Mouse (Mus musculus) limb, embryonic 14.5 days (tissue): Measurements from ENCODE around the gene Eng. TPM values are rescaled to one million over a fixed set of nuclear protein-coding genes. Genes with fewer than 3 reads are reported as not detected.
A peak's percentile ranks its signal among the peaks of the same experiment; 100 is the strongest.

Experiments used
- ATAC-seq: fragments of 200-750 bp; cut with Nextera tagmentation; 2 replicates; pipeline ENCODE4 v1.8.0; 2017; ENCODE audit warnings: low read depth, moderate number of reproducible peaks, moderate TSS enrichment; ENCODE audit not compliant: low FRiP score
- DNase-seq: peaks from one replicate; pipeline ENCODE4 v3.0.0-alpha.2; 2015; ENCODE audit warnings: low spot score
- H3K27ac ChIP-seq: fragments of 300-500 bp; sonication (generic); replicated peaks from 2 replicates; pipeline ENCODE4 v1.5.1; 2014; ENCODE audit warnings: low read depth, mild to moderate bottlenecking, low read length, moderate library complexity, mixed read lengths
- H3K27me3 ChIP-seq: fragments of 300-500 bp; sonication (generic); 2 replicates; pipeline ENCODE4 v1.6.1; 2014; ENCODE audit warnings: low read length, mixed read lengths; ENCODE audit not compliant: control insufficient read depth, insufficient read depth
- H3K36me3 ChIP-seq: fragments of 300-500 bp; sonication (generic); 2 replicates; pipeline ENCODE4 v1.6.1; 2014; ENCODE audit warnings: mild to moderate bottlenecking, low read length, moderate library complexity, mixed read lengths; ENCODE audit not compliant: control insufficient read depth, insufficient read depth
- H3K4me1 ChIP-seq: fragments of 300-500 bp; sonication (generic); 2 replicates; pipeline ENCODE4 v1.6.1; 2014; ENCODE audit warnings: antibody characterized with exemption, low read length, mixed read lengths; ENCODE audit not compliant: control insufficient read depth, insufficient read depth
- H3K4me2 ChIP-seq: fragments of 300-500 bp; sonication (generic); replicated peaks from 2 replicates; pipeline ENCODE4 v1.6.1; 2014; ENCODE audit warnings: low read depth, mild to moderate bottlenecking, low read length, moderate library complexity; ENCODE audit not compliant: severe bottlenecking
- H3K4me3 ChIP-seq: fragments of 300-500 bp; sonication (generic); replicated peaks from 2 replicates; pipeline ENCODE4 v1.5.1; 2014; ENCODE audit warnings: low read length
- H3K9ac ChIP-seq: fragments of 300-500 bp; sonication (generic); 2 replicates; pipeline ENCODE4 v1.6.1; 2014; ENCODE audit warnings: mild to moderate bottlenecking, low read depth, low read length, moderate library complexity; ENCODE audit not compliant: severe bottlenecking
- H3K9me3 ChIP-seq: fragments of 300-500 bp; sonication (generic); 2 replicates; pipeline ENCODE4 v1.6.1; 2016; ENCODE audit warnings: low read length; ENCODE audit not compliant: control insufficient read depth
- POLR2A ChIP-seq: fragments of 200-500 bp; IDR thresholded peaks from 2 replicates; pipeline ENCODE4 v1.8.0; 2012; ENCODE audit warnings: inconsistent platforms, mild to moderate bottlenecking, moderate library complexity, borderline replicate concordance; ENCODE audit not compliant: insufficient read depth, insufficient read length; ENCODE audit errors: extremely low read depth
- WGBS: fragments of 180-500 bp; shearing (Covaris S2); extraction: QIAGEN DNeasy Blood & Tissue Kit; methylation state at CpG from one replicate; pipeline ENCODE4 v1.1.7; 2014; 5-methylcytosine and 5-hydroxymethylcytosine counted together
- polyA plus RNA-seq, 2 experiments: library from polyadenylated mRNA; depleted of rRNA in 1 of 2; stranded (reverse) in 1 of 2; unstranded in 1 of 2; fragments of >200 nt; fragmentation: Nextera tagmentation in 1 of 2; extraction: Ambion mirVana in 1 of 2; gene quantifications; 2 replicates each; pipeline versions ENCODE4 v1.2.1 to v1.2.3; 2012 to 2014

Eng gene
- polyA plus RNA-seq, 2 experiments = 49.3 to 61.4 TPM

GRCm38 (mm10) chr2:32631737-32632394, 14.5 kb upstream of the Eng start:
- no peak for TF ChIP-seq POLR2A
- no peak overlapping the region for H3K27ac ChIP-seq
- ATAC-seq (peak; percentile 51; the same call in 1 of the 2 replicates), DNase-seq (peak; percentile 82)
- WGBS = 63% methylated on average over 7 of the region's 7 CpGs
- no peak overlapping the region for H3K4me3 ChIP-seq
- H3K9me3 ChIP-seq = no peaks in the 10 kb centered on the region
- peaks cover 21% of the 10 kb centered on the region for H3K4me1 ChIP-seq
- H3K27me3 ChIP-seq = no peaks in the 10 kb centered on the region
- no peak overlapping the region for H3K4me2 ChIP-seq
- no peak overlapping the region for H3K9ac ChIP-seq
- H3K36me3 ChIP-seq = no peaks in the 10 kb centered on the region

- peaks cover 16% of the 10 kb centered on the region for H3K4me1 ChIP-seq
- DNase-seq (no peak), ATAC-seq (no peak)
- no peak overlapping the region for H3K27ac ChIP-seq
- H3K36me3 ChIP-seq = no peaks in the 10 kb centered on the region
- no peak overlapping the region for H3K4me2 ChIP-seq
- H3K9me3 ChIP-seq = no peaks in the 10 kb centered on the region
- no peak for TF ChIP-seq POLR2A
- no peak overlapping the region for H3K9ac ChIP-seq
- no peak overlapping the region for H3K4me3 ChIP-seq
- no peaks in the 10 kb centered on the region for H3K27me3 ChIP-seq
- 59% methylated on average over 4 of the region's 5 CpGs for WGBS
These were observed 12.7 kb upstream of the Eng start for GRCm38 (mm10) chr2:32633660-32634059.

- H3K4me1 ChIP-seq = peaks cover 8% of the 10 kb centered on the region
- no peak for TF ChIP-seq POLR2A
- H3K36me3 ChIP-seq = no peaks in the 10 kb centered on the region
- H3K27me3 ChIP-seq = no peaks in the 10 kb centered on the region
- no peak overlapping the region for H3K9ac ChIP-seq
- 84% methylated on average over 10 of the region's 10 CpGs for WGBS
- H3K27ac ChIP-seq = no peak overlapping the region
- no peaks in the 10 kb centered on the region for H3K9me3 ChIP-seq
- H3K4me2 ChIP-seq = no peak overlapping the region
- no peak for DNase-seq
- H3K4me3 ChIP-seq = no peak overlapping the region
- ATAC-seq = no peak
These were observed 11.9 kb upstream of the Eng start for GRCm38 (mm10) chr2:32634277-32635105.

- Histone ChIP-seq H3K9ac (no peak overlapping the region), H3K9me3 (no peaks in the 10 kb centered on the region), H3K27ac (peak overlapping the region; percentile 40; the same call in 1 of the 2 replicates), H3K36me3 (no peaks in the 10 kb centered on the region), H3K4me3 (no peak overlapping the region), H3K4me2 (no peak overlapping the region), H3K27me3 (no peaks in the 10 kb centered on the region), H3K4me1 (peaks cover 7% of the 10 kb centered on the region)
- TF ChIP-seq POLR2A = no peak
- 75% methylated on average over 7 of the region's 7 CpGs for WGBS
- ATAC-seq (no peak), DNase-seq (no peak)
These were observed 9.8 kb upstream of the Eng start for GRCm38 (mm10) chr2:32636617-32637016.

- no peak overlapping the region for H3K4me2 ChIP-seq
- TF ChIP-seq POLR2A = no peak
- H3K4me1 ChIP-seq = peaks cover 13% of the 10 kb centered on the region
- no peak overlapping the region for H3K4me3 ChIP-seq
- no peaks in the 10 kb centered on the region for H3K27me3 ChIP-seq
- DNase-seq = no peak
- ATAC-seq = no peak
- peak overlapping the region; percentile 48 for H3K27ac ChIP-seq
- WGBS = 27% methylated on average over 11 of the region's 11 CpGs
- H3K9me3 ChIP-seq = no peaks in the 10 kb centered on the region
- no peaks in the 10 kb centered on the region for H3K36me3 ChIP-seq
- H3K9ac ChIP-seq = peak overlapping the region; percentile 28; the same call in 1 of the 2 replicates
These were observed 8.6 kb upstream of the Eng start for GRCm38 (mm10) chr2:32637778-32638281.
